Mouse (Mus musculus) MEL (cell line): Measurements from ENCODE around the gene Ift27.

Experiments used
- CTCF ChIP-seq, 3 experiments: IDR thresholded peaks in 2 of 3; conservative IDR thresholded peaks in 1 of 3; 2 replicates each; pipeline ENCODE4 v1.5.1; 2011 to 2012; ENCODE audit warnings: low read length in 3 of 3, low read depth in 2 of 3, mild to moderate bottlenecking in 2 of 3, improper control_type of control experiment in 1 of 3, inconsistent platforms in 1 of 3, mixed read lengths in 1 of 3, moderate library complexity in 1 of 3; ENCODE audit not compliant: control insufficient read depth in 1 of 3, insufficient read depth in 1 of 3, poor library complexity in 1 of 3, severe bottlenecking in 1 of 3
- EP300 ChIP-seq, 2 experiments: IDR thresholded peaks; 2 replicates each; pipeline ENCODE4 v1.6.1; 2011; ENCODE audit warnings: improper control_type of control experiment in 2 of 2, low read length in 2 of 2, low read depth in 1 of 2, mild to moderate bottlenecking in 1 of 2
- ETS1 ChIP-seq: IDR thresholded peaks from 2 replicates; pipeline ENCODE4 v1.6.1; 2012; ENCODE audit warnings: low read depth, mild to moderate bottlenecking, inconsistent platforms, low read length, improper control_type of control experiment, moderate library complexity
- KAT2A ChIP-seq: conservative IDR thresholded peaks from 2 replicates; pipeline ENCODE4 v1.6.1; 2012; ENCODE audit warnings: low read depth, low read length, improper control_type of control experiment, inconsistent platforms
- MAFK ChIP-seq: IDR thresholded peaks from 2 replicates; pipeline ENCODE4 v1.6.1; 2011; ENCODE audit warnings: low read depth, mild to moderate bottlenecking, low read length, improper control_type of control experiment, borderline replicate concordance
- POLR2A ChIP-seq, 2 experiments: IDR thresholded peaks; 2 replicates each; pipeline ENCODE4 v1.6.1; 2011 to 2012; ENCODE audit warnings: low read length in 2 of 2, mild to moderate bottlenecking in 2 of 2, control low read depth in 1 of 2, improper control_type of control experiment in 1 of 2, low read depth in 1 of 2, moderate library complexity in 1 of 2; ENCODE audit not compliant: control insufficient read depth in 1 of 2, insufficient read depth in 1 of 2, poor library complexity in 1 of 2
- POLR2AphosphoS5 ChIP-seq: IDR thresholded peaks from 2 replicates; pipeline ENCODE4 v1.6.1; 2012; ENCODE audit warnings: low read depth, borderline replicate concordance, mild to moderate bottlenecking, inconsistent platforms, low read length, moderate library complexity, mixed read lengths
- RCOR1 ChIP-seq: IDR thresholded peaks from 2 replicates; pipeline ENCODE4 v1.6.1; 2012; ENCODE audit warnings: low read depth, mild to moderate bottlenecking, inconsistent platforms, low read length, improper control_type of control experiment
- TBP ChIP-seq: IDR thresholded peaks from 2 replicates; pipeline ENCODE4 v1.8.0; 2011; ENCODE audit warnings: low read depth, low read length, improper control_type of control experiment
- UBTF ChIP-seq: IDR thresholded peaks from 2 replicates; pipeline ENCODE4 v1.6.1; 2012; ENCODE audit warnings: low read depth, mild to moderate bottlenecking, inconsistent platforms, low read length, improper control_type of control experiment, moderate library complexity, borderline replicate concordance; ENCODE audit not compliant: insufficient read depth
- USF1 ChIP-seq: IDR thresholded peaks from 2 replicates; pipeline ENCODE4 v1.6.1; 2014; ENCODE audit warnings: low read depth, mild to moderate bottlenecking, inconsistent platforms, low read length, improper control_type of control experiment, moderate library complexity

GRCm38 (mm10) chr15:78186906-78187305 is 13.0 kb upstream of the Ift27 start:
- no peak for TF ChIP-seq POLR2AphosphoS5
- TF ChIP-seq RCOR1 = no peak
- TF ChIP-seq CTCF (IDR thresholded peaks at IDR 0.05 in 2 of 3, conservative IDR thresholded peaks at IDR 0.05 in 1 of 3; ENCODE audit: control insufficient read depth in 1 of 3, insufficient read depth in 1 of 3, low read depth in 2 of 3, low read length in 3 of 3, poor library complexity in 1 of 3, severe bottlenecking in 1 of 3) = no peak
- no peak for TF ChIP-seq MAFK
- TF ChIP-seq USF1 = no peak
- no peak for TF ChIP-seq KAT2A
- TF ChIP-seq POLR2A (IDR thresholded peaks at IDR 0.05; ENCODE audit: control insufficient read depth in 1 of 2, insufficient read depth in 1 of 2, low read depth in 1 of 2, low read length in 2 of 2, poor library complexity in 1 of 2) = no peak
- no peak for TF ChIP-seq EP300 (IDR thresholded peaks at IDR 0.05; ENCODE audit: low read depth in 1 of 2, low read length in 2 of 2)
- TF ChIP-seq TBP = no peak
- no peak for TF ChIP-seq ETS1
- no peak for TF ChIP-seq UBTF
